Mouse (Mus musculus): ENCODE measurements around the gene Gpr137. TPM values are rescaled to one million over a fixed set of nuclear protein-coding genes. Genes with fewer than 3 reads are reported as not detected.

Gene Gpr137
- total RNA-seq, 2 experiments from 2014 or later = 100.0 to 105 TPM

GRCm38 (mm10) chr19:6979486-6980380 lies 37.5 kb upstream of the Gpr137 start:
- DNase-seq (ENCODE audit: low spot score in 2 of 2) = peak; percentile 100
- TF ChIP-seq CTCF (conservative IDR thresholded peaks at IDR 0.05) = peak; percentile 84
- peak overlapping the region; percentile 75 for H3K4me3 ChIP-seq
- H3K27ac ChIP-seq = peak overlapping the region; percentile 98

GRCm38 (mm10) chr19:6979001-6979479 lies 36.8 kb upstream of the Gpr137 start:
- no peak for TF ChIP-seq CTCF (conservative IDR thresholded peaks at IDR 0.05)
- Histone ChIP-seq H3K4me3 (peak overlapping the region; percentile 75), H3K27ac (peak overlapping the region; percentile 98)
- DNase-seq (ENCODE audit: low spot score in 2 of 2) = no peak

GRCm38 (mm10) chr19:6978639-6978974 lies 36.3 kb upstream of the Gpr137 start:
- peak overlapping the region; percentile 98 for H3K27ac ChIP-seq
- no peak for DNase-seq (ENCODE audit: low spot score in 2 of 2)
- no peak for TF ChIP-seq CTCF (conservative IDR thresholded peaks at IDR 0.05)
- peak overlapping the region; percentile 75 for H3K4me3 ChIP-seq

- Histone ChIP-seq H3K27ac (peak overlapping the region; percentile 98), H3K4me3 (peak overlapping the region; percentile 75; the same call in 1 of the 2 replicates)
- no peak for DNase-seq (ENCODE audit: low spot score in 2 of 2)
- no peak for TF ChIP-seq CTCF (conservative IDR thresholded peaks at IDR 0.05)
These were observed 35.7 kb upstream of the Gpr137 start for GRCm38 (mm10) chr19:6977759-6978638.

DNA sequence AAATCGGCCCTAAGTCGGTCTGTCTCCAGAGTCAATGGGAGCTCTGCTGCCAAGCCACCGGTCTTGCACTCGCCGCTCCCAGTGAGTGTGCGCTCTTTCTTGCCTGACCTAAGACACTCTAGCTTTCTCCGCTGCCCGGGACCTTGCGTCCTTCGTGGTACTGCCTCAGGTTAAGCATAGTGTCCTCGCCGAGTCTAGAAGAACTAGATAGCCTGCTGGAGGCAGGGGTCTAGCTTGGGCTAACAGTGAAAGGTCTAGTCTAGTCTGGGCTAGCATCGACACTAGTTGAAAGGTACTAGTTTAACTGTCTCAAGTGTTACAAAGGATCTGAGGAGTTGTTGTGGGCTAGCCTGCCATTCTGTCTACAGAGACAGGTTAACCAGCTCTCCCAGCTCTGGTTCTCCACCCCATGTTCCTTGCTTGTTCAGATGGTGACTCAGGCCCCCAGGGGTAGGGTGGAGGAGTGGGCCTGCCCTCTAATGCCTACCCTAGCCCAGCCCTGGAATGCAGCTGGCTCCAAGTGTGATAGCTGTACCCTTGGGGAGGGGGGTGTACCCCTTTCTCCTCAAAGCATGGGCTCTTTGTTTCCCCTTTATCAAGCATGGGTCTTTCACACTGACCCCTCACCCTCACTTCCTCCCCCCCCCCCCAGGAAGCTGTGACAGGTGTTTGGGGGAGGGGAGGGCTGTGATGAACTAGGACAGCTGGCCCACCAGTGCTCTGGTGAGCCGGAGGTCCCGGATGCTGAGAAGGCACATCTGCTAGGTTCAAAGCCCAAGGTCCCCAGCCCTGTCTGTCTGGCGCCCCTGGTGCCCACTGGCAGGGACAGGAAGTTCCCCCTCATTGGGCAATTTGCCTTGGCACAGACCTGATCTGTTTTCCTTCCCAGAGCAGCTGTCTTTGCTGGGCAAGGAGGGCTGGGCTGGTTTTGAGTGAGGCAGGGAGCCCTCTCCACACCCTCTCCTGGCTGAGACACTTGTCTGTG lies 33.5 kb upstream of the Gpr137 start, which contains the start of gene Plcb3:
Gene Plcb3, minus strand, starts transcription at position 934 of the 985 bp plus-strand sequence.
- peak; percentile 65 to 70 for DNase-seq (ENCODE audit: low spot score in 2 of 2)
- peak within 1 kb of the TSS; percentile 88 for H3K27ac ChIP-seq
- H3K4me3 ChIP-seq = peak within 1 kb of the TSS; percentile 59
- peak; percentile 59 for TF ChIP-seq CTCF (conservative IDR thresholded peaks at IDR 0.05)

DNA sequence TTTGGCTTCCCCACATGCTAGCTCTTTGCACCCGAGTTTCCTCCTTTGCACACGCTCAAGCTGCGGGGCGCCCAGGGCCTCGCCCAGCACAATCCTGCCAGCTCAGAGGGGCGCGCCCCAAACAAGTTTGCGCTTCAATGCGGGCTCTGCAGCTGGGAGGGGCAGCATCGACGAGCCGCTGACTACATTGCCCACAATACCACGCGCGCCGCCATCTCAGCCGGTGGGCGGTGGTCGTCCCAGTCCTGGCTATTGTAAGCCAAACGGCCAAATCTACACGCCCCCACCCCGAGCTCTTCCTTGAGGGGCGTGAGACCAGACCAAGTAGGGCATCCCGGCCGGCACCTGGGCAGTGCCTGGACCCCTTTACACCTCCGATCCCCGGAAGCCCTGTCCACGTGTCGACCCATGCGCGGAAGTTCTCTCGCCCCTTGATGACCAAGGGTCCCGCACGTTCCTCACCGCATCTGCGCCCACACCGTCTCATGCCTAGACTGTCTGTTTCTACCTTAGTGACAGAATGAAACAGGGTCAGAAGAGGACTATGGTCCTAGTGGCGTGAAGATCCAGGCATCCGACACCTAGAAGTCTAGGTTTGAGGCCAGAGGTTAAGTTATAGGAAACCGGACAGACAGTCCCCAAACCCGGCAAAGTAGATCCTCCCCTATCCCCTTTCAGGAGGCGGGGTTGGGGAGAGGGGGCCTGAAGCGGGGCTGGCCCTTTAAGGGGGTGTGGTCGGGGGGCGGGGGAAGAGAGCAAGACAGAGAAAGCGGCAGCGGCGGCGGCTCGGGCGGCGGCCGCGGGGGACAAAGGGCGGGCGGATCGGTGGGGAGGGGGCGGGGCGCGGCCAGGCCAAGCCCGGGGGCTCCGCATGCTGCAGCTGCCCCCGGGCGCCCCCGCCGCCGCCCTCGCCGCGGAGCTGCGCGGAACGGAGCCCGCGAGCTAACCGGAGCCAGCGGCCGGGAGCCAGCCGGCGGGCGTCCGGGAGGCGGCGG lies 32.2 kb upstream of the Gpr137 start, which contains the start of gene Ppp1r14b:
Gene Ppp1r14b, plus strand, starts transcription at position 758 of the 995 bp plus-strand sequence.
- peak; percentile 66 to 74 for DNase-seq (ENCODE audit: low spot score in 2 of 2)
- peak within 1 kb of the TSS; percentile 93 for H3K4me3 ChIP-seq
- TF ChIP-seq CTCF (conservative IDR thresholded peaks at IDR 0.05) = no peak
- H3K27ac ChIP-seq = peak within 1 kb of the TSS; percentile 88

- Histone ChIP-seq H3K4me3 (peak overlapping the region; percentile 93), H3K27ac (peak overlapping the region; percentile 73; the same call in 1 of the 2 replicates)
- DNase-seq (ENCODE audit: low spot score in 2 of 2) = no peak
- TF ChIP-seq CTCF (conservative IDR thresholded peaks at IDR 0.05) = no peak
These were observed 31.4 kb upstream of the Gpr137 start for GRCm38 (mm10) chr19:6973581-6974190.

DNA sequence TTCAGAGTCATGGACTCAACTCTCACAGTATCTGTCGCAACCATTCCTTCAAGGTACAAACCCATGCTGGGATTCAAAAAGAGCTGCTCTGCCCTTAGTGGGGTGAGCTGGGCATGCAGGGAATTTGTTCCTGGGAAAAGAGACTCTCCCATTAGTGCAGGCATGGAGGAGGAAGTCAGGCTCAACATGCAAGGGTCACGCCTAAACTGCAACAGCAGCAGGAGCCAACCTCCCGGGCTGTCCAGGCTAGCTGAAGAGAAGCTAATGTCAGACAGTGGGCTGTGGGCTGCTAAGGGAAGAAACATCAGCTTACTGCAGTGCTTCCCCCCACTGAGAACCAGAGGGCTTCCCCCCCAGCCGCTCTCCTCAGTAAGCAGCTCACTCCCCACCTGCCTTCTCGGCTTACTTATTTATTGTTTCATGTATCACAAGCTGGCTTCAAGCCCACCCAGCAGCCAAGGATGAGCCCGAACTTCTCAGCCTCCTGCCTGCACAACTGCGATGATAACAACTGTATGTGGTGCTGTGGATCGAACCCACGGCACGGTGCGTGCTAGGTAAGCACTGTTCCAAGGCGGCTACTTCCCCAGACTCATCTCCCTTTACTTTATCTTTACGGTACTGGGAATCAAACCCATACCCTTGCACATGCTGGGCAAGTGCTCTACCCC lies 30.1 kb upstream of the Gpr137 start:
- Histone ChIP-seq H3K27ac (no peak overlapping the region), H3K4me3 (no peak overlapping the region)
- TF ChIP-seq CTCF (conservative IDR thresholded peaks at IDR 0.05) = no peak
- DNase-seq (ENCODE audit: low spot score in 2 of 2) = no peak

GRCm38 (mm10) chr19:6971644-6972043 lies 29.4 kb upstream of the Gpr137 start:
- Histone ChIP-seq H3K4me3 (no peak overlapping the region), H3K27ac (no peak overlapping the region)
- DNase-seq (ENCODE audit: low spot score in 2 of 2) = no peak
- TF ChIP-seq CTCF (conservative IDR thresholded peaks at IDR 0.05) = no peak
